Mouse (Mus musculus): ENCODE measurements around the gene Gm4858.

GRCm38 (mm10) chr3:93021171-93021570 lies 47.5 kb upstream of the Gm4858 start:
- TF ChIP-seq CTCF (IDR thresholded peaks at IDR 0.05; ENCODE audit: low read depth): no peak
- TF ChIP-seq EP300 (optimal IDR thresholded peaks at IDR 0.05): no peak

All from stomach, postnatal 0 days (tissue).